Mouse (Mus musculus): ENCODE data around the gene Krt88. TPM values are rescaled to one million over a fixed set of nuclear protein-coding genes. Genes with fewer than 3 reads are reported as not detected.

Gene Krt88
- polyA plus RNA-seq, 1 experiment from 2014 or later, result not detected

DNA sequence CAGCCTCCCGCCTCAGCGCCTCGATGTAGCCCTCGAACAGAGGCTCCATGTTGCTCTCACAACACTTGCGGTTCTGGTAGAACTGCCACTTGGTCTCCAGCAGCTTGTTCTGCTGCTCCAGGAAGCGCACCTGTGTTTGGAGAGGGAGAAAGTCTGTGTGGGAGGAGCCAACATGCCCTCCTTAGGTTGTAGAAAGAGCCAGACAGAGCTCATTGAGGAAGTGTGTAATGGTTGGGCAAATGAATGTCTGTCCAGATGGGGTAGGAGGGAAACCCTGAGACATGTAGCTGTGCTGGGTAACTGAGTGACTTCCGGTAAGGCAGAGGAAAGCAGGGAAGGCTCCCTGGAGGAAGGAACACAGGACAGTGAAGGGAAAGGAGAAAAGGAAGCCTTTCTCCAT, 10.9 kb upstream of the Krt88 start:
- no peak for ATAC-seq (replicated peaks; ENCODE audit: extremely low read depth, insufficient read depth, low FRiP score)
- no peak overlapping the region for H3K4me3 ChIP-seq (ENCODE audit: low read length)
- H3K27ac ChIP-seq (ENCODE audit: low read length), result no peak overlapping the region
- H3K9me3 ChIP-seq (replicated peaks; ENCODE audit: control insufficient read depth, low read length), result no peaks in the 10 kb centered on the region
- H3K27me3 ChIP-seq (ENCODE audit: control insufficient read depth, insufficient read depth, low read length), result peaks cover 30% of the 10 kb centered on the region
- no peaks in the 10 kb centered on the region for H3K4me1 ChIP-seq (ENCODE audit: control insufficient read depth, insufficient read depth, low read length)
- WGBS, result 74% methylated on average over 7 of the region's 7 CpGs
- no peak overlapping the region for H3K4me2 ChIP-seq (ENCODE audit: low read depth, low read length)
- no peak overlapping the region for H3K9ac ChIP-seq (ENCODE audit: low read length)
- H3K36me3 ChIP-seq (ENCODE audit: control insufficient read depth, insufficient read depth), result no peaks in the 10 kb centered on the region

- 5% methylated on average over 34 of the region's 34 CpGs for WGBS
- H3K4me1 ChIP-seq (ENCODE audit: control insufficient read depth, insufficient read depth, low read length), result no peaks in the 10 kb centered on the region
- H3K4me3 ChIP-seq (ENCODE audit: low read length), result 0 out of 2 replicates have a peak within 1 kb of the TSS, but pooled peaks have one; percentile 9
- H3K27me3 ChIP-seq (ENCODE audit: control insufficient read depth, insufficient read depth, low read length), result peaks cover 30% of the 10 kb centered on the region
- H3K9ac ChIP-seq (ENCODE audit: low read length), result no peak within 1 kb of the TSS
- no peaks in the 10 kb centered on the region for H3K9me3 ChIP-seq (replicated peaks; ENCODE audit: control insufficient read depth, low read length)
- H3K36me3 ChIP-seq (ENCODE audit: control insufficient read depth, insufficient read depth), result no peaks in the 10 kb centered on the region
- peak within 1 kb of the TSS; percentile 32; the same call in 1 of the 2 replicates for H3K4me2 ChIP-seq (ENCODE audit: low read depth, low read length)
- ATAC-seq (replicated peaks; ENCODE audit: extremely low read depth, insufficient read depth, low FRiP score), result no peak
- no peak within 1 kb of the TSS for H3K27ac ChIP-seq (ENCODE audit: low read length)
These were observed 9.0 kb upstream of the Krt88 start, which contains the start of gene Krt87 for GRCm38 (mm10) chr15:101438555-101438954. Krt87 (minus strand) TSS chr15:101438804.

DNA sequence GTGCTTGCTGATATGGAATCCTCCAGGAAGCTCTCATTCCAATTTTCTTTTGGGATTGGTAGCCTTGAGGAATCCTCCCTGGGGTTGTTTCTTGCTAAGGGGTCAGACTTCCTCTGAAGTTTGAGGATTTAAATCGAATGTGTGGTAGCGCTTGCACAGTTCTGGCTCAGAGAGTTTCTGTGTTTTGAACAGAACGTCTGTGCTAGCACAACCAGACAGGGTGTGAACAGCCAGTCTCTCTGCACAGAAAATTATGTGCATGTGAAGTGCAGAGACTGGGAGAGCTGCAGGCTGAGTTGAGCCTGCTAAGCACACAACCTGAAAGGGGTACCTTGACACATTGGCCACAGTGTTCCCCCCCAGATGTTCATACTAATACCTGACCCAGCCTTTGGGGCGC, 6.7 kb upstream of the Krt88 start:
- Histone ChIP-seq H3K4me2 (ENCODE audit: low read depth, low read length) (no peak overlapping the region), H3K9me3 (replicated peaks; ENCODE audit: control insufficient read depth, low read length) (no peaks in the 10 kb centered on the region), H3K4me3 (ENCODE audit: low read length) (no peak overlapping the region), H3K4me1 (ENCODE audit: control insufficient read depth, insufficient read depth, low read length) (no peaks in the 10 kb centered on the region), H3K27me3 (ENCODE audit: control insufficient read depth, insufficient read depth, low read length) (peaks cover 30% of the 10 kb centered on the region), H3K36me3 (ENCODE audit: control insufficient read depth, insufficient read depth) (no peaks in the 10 kb centered on the region), H3K9ac (ENCODE audit: low read length) (no peak overlapping the region), H3K27ac (ENCODE audit: low read length) (no peak overlapping the region)
- 68% methylated on average over 4 of the region's 4 CpGs for WGBS
- no peak for ATAC-seq (replicated peaks; ENCODE audit: extremely low read depth, insufficient read depth, low FRiP score)

GRCm38 (mm10) chr15:101446572-101446971, 972 bp upstream of the Krt88 start:
- H3K36me3 ChIP-seq (ENCODE audit: control insufficient read depth, insufficient read depth), result no peaks in the 10 kb centered on the region
- H3K9me3 ChIP-seq (replicated peaks; ENCODE audit: control insufficient read depth, low read length), result no peaks in the 10 kb centered on the region
- H3K27ac ChIP-seq (ENCODE audit: low read length), result no peak overlapping the region
- no peak for ATAC-seq (replicated peaks; ENCODE audit: extremely low read depth, insufficient read depth, low FRiP score)
- no peaks in the 10 kb centered on the region; the same call in 1 of the 2 replicates for H3K27me3 ChIP-seq (ENCODE audit: control insufficient read depth, insufficient read depth, low read length)
- 36% methylated on average over 11 of the region's 11 CpGs for WGBS
- H3K4me2 ChIP-seq (ENCODE audit: low read depth, low read length), result peak overlapping the region; percentile 6; the same call in 1 of the 2 replicates
- no peak overlapping the region for H3K4me3 ChIP-seq (ENCODE audit: low read length)
- H3K9ac ChIP-seq (ENCODE audit: low read length), result no peak overlapping the region
- no peaks in the 10 kb centered on the region for H3K4me1 ChIP-seq (ENCODE audit: control insufficient read depth, insufficient read depth, low read length)

DNA sequence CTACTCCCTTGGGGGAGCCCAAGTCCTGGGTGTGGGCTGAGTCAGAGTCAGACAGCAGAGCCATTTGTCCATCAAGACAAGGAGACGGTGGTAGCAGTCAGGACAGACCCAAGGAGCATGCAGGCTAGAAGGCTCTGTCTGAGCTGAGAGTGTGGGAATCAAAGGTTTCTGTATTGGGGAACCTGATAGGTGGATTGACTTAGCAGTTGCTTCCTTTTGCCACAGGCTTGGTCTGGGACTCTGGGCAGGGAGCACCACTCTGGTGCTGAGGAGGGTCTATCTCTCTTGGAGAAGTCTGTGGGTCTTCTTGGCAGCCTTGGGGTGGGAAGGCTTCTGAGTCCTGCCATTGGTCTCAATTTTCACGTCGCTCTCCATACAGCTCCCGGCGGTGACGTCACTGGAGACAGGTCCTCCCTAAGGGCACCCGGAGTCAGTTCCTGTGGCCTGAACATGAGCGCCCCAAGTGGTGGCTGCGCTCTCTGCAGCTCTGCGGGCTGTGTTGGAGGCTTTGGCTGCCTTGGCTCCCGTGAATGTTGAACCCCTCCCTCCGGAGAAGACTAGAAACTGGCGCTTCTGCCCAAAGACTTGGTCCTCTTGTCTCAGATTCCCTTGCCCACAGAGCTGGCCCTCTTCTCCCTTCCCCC, 5.7 kb downstream of the Krt88 start:
- H3K4me1 ChIP-seq (ENCODE audit: control insufficient read depth, insufficient read depth, low read length), result no peaks in the 10 kb centered on the region
- no peaks in the 10 kb centered on the region; the same call in 1 of the 2 replicates for H3K9me3 ChIP-seq (replicated peaks; ENCODE audit: control insufficient read depth, low read length)
- ATAC-seq (replicated peaks; ENCODE audit: extremely low read depth, insufficient read depth, low FRiP score), result peak; percentile 70; the same call in 1 of the 2 replicates
- H3K27me3 ChIP-seq (ENCODE audit: control insufficient read depth, insufficient read depth, low read length), result no peaks in the 10 kb centered on the region
- H3K4me3 ChIP-seq (ENCODE audit: low read length), result no peak overlapping the region
- peak overlapping the region; percentile 38 for H3K4me2 ChIP-seq (ENCODE audit: low read depth, low read length)
- no peak overlapping the region for H3K27ac ChIP-seq (ENCODE audit: low read length)
- WGBS, result 5% methylated on average over 13 of the region's 13 CpGs
- H3K36me3 ChIP-seq (ENCODE audit: control insufficient read depth, insufficient read depth), result no peaks in the 10 kb centered on the region
- no peak overlapping the region for H3K9ac ChIP-seq (ENCODE audit: low read length)

- no peak overlapping the region for H3K9ac ChIP-seq (ENCODE audit: low read length)
- no peak for ATAC-seq (replicated peaks; ENCODE audit: extremely low read depth, insufficient read depth, low FRiP score)
- no peak overlapping the region for H3K4me3 ChIP-seq (ENCODE audit: low read length)
- no peak overlapping the region for H3K27ac ChIP-seq (ENCODE audit: low read length)
- H3K36me3 ChIP-seq (ENCODE audit: control insufficient read depth, insufficient read depth), result no peaks in the 10 kb centered on the region
- H3K9me3 ChIP-seq (replicated peaks; ENCODE audit: control insufficient read depth, low read length), result no peaks in the 10 kb centered on the region; the same call in 1 of the 2 replicates
- H3K4me2 ChIP-seq (ENCODE audit: low read depth, low read length), result no peak overlapping the region
- WGBS, result 80% methylated on average over 8 of the region's 8 CpGs
- H3K4me1 ChIP-seq (ENCODE audit: control insufficient read depth, insufficient read depth, low read length), result no peaks in the 10 kb centered on the region
- no peaks in the 10 kb centered on the region for H3K27me3 ChIP-seq (ENCODE audit: control insufficient read depth, insufficient read depth, low read length)
These were observed 7.2 kb downstream of the Krt88 start for GRCm38 (mm10) chr15:101454774-101455173.

GRCm38 (mm10) chr15:101455292-101455691, 7.7 kb downstream of the Krt88 start:
- H3K4me3 ChIP-seq (ENCODE audit: low read length), result no peak overlapping the region
- H3K36me3 ChIP-seq (ENCODE audit: control insufficient read depth, insufficient read depth), result no peaks in the 10 kb centered on the region
- no peak overlapping the region for H3K9ac ChIP-seq (ENCODE audit: low read length)
- no peak overlapping the region for H3K4me2 ChIP-seq (ENCODE audit: low read depth, low read length)
- no peaks in the 10 kb centered on the region; the same call in 1 of the 2 replicates for H3K9me3 ChIP-seq (replicated peaks; ENCODE audit: control insufficient read depth, low read length)
- 71% methylated on average over 2 of the region's 2 CpGs for WGBS
- no peaks in the 10 kb centered on the region for H3K27me3 ChIP-seq (ENCODE audit: control insufficient read depth, insufficient read depth, low read length)
- ATAC-seq (replicated peaks; ENCODE audit: extremely low read depth, insufficient read depth, low FRiP score), result no peak
- no peak overlapping the region for H3K27ac ChIP-seq (ENCODE audit: low read length)
- H3K4me1 ChIP-seq (ENCODE audit: control insufficient read depth, insufficient read depth, low read length), result no peaks in the 10 kb centered on the region

GRCm38 (mm10) chr15:101455891-101456290, 8.3 kb downstream of the Krt88 start:
- H3K9ac ChIP-seq (ENCODE audit: low read length), result no peak overlapping the region
- WGBS, result 89% methylated on average over 6 of the region's 6 CpGs
- no peak overlapping the region for H3K4me2 ChIP-seq (ENCODE audit: low read depth, low read length)
- no peaks in the 10 kb centered on the region for H3K27me3 ChIP-seq (ENCODE audit: control insufficient read depth, insufficient read depth, low read length)
- no peak overlapping the region for H3K27ac ChIP-seq (ENCODE audit: low read length)
- no peak for ATAC-seq (replicated peaks; ENCODE audit: extremely low read depth, insufficient read depth, low FRiP score)
- H3K4me1 ChIP-seq (ENCODE audit: control insufficient read depth, insufficient read depth, low read length), result no peaks in the 10 kb centered on the region
- H3K4me3 ChIP-seq (ENCODE audit: low read length), result no peak overlapping the region
- no peaks in the 10 kb centered on the region; the same call in 1 of the 2 replicates for H3K9me3 ChIP-seq (replicated peaks; ENCODE audit: control insufficient read depth, low read length)
- no peaks in the 10 kb centered on the region for H3K36me3 ChIP-seq (ENCODE audit: control insufficient read depth, insufficient read depth)

DNA sequence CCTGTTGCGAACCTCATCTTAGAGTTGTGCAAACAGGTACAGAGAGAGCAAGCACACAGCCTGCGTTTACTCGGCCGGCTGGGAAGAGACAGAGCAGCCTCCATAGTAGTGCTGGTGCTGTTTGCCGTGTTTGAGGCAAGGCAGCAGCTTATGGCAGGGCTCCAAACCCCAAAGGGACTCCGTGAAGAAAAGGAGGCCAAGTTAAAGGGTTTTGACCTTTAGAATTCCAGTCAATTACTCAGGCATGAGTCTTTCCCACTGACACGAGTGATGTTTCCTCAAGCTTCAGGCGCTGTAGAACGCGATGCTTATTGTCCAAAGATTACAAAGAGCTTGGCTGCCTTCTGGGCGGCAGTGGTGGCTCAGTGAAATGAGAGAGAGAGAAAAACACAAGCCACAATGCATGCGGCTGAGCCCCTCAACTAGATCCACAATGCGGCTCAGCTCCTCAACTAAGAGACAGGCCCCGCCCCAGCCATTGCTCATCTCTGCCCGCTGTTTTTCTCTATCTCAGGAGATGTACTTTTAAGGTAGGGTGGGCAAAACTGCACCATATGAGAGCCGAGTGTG, 10.9 kb downstream of the Krt88 start:
- Histone ChIP-seq H3K4me3 (ENCODE audit: low read length) (no peak overlapping the region), H3K9me3 (replicated peaks; ENCODE audit: control insufficient read depth, low read length) (no peaks in the 10 kb centered on the region; the same call in 1 of the 2 replicates), H3K36me3 (ENCODE audit: control insufficient read depth, insufficient read depth) (no peaks in the 10 kb centered on the region), H3K27ac (ENCODE audit: low read length) (no peak overlapping the region), H3K4me2 (ENCODE audit: low read depth, low read length) (no peak overlapping the region), H3K9ac (ENCODE audit: low read length) (no peak overlapping the region), H3K27me3 (ENCODE audit: control insufficient read depth, insufficient read depth, low read length) (no peaks in the 10 kb centered on the region), H3K4me1 (ENCODE audit: control insufficient read depth, insufficient read depth, low read length) (no peaks in the 10 kb centered on the region)
- no peak for ATAC-seq (replicated peaks; ENCODE audit: extremely low read depth, insufficient read depth, low FRiP score)
- WGBS, result 65% methylated on average over 16 of the region's 16 CpGs

All from heart, embryonic 16.5 days (tissue).